In genomic region chr14:98805066-98805465, GRCm38 (mm10) we compare ENCODE assay signal across 15 mouse cellular contexts.
"Had no signal": no experiment of that assay in that cellular context is flagged by ENCODE, and none has a peak within 500 bp of the region (broad histone marks: within the 10 kb centered on the region; RNA-seq: fewer than 3 reads in every experiment).

No protein-coding gene starts in this region.

- H3K9ac ChIP-seq: kidney, embryonic 15.5 days; limb, embryonic 15.5 days; liver, embryonic 12.5 days; lung, embryonic 14.5 days; midbrain, embryonic 15.5 days; neural tube, embryonic 13.5 days had no signal

- H3K36me3 ChIP-seq: kidney, embryonic 15.5 days; limb, embryonic 15.5 days; liver, embryonic 12.5 days; midbrain, embryonic 10.5 days; midbrain, embryonic 15.5 days; neural tube, embryonic 13.5 days had no signal

- H3K4me1 ChIP-seq: kidney, embryonic 15.5 days; limb, embryonic 15.5 days; liver, embryonic 12.5 days; midbrain, embryonic 10.5 days; midbrain, embryonic 15.5 days had no signal

- DNase-seq: kidney, adult 2 months; kidney, postnatal 14 days; lung, embryonic 14.5 days; lung, postnatal 10 days; lung, postnatal 4 days; retina, postnatal 1 day; thymus, adult 18-20 months; thymus, postnatal 25 days had no signal

- ATAC-seq: intestine, embryonic 16.5 days; liver, embryonic 12.5 days; midbrain, embryonic 15.5 days had no signal

- H3K4me2 ChIP-seq: kidney, embryonic 15.5 days; limb, embryonic 15.5 days; liver, embryonic 12.5 days; lung, embryonic 14.5 days; midbrain, embryonic 15.5 days; neural tube, embryonic 13.5 days had no signal

- H3K4me3 ChIP-seq: kidney, embryonic 15.5 days; limb, embryonic 15.5 days; liver, embryonic 12.5 days; midbrain, embryonic 10.5 days; midbrain, embryonic 15.5 days; neural tube, embryonic 13.5 days had no signal

- H3K27me3 ChIP-seq: kidney, embryonic 15.5 days; limb, embryonic 15.5 days; liver, embryonic 12.5 days; midbrain, embryonic 15.5 days; neural tube, embryonic 13.5 days had no signal

- H3K27ac ChIP-seq: kidney, embryonic 15.5 days; limb, embryonic 15.5 days; liver, embryonic 12.5 days; midbrain, embryonic 10.5 days; midbrain, embryonic 15.5 days; neural tube, embryonic 13.5 days had no signal

- H3K9me3 ChIP-seq: kidney, embryonic 15.5 days; limb, embryonic 15.5 days; liver, embryonic 12.5 days; midbrain, embryonic 10.5 days; midbrain, embryonic 15.5 days; neural tube, embryonic 13.5 days had no signal
